Mouse (Mus musculus) central nervous system, embryonic 11.5 days (tissue): Measurements from ENCODE around the gene Gm5127. TPM values are rescaled to one million over a fixed set of nuclear protein-coding genes. Genes with fewer than 3 reads are reported as not detected.

Experiments
- polyA plus RNA-seq: library from polyadenylated mRNA; depleted of rRNA; stranded (reverse); fragments of >200 nt; gene quantifications from 2 replicates; pipeline ENCODE4 v1.2.3, GENCODE M21; 2012; rRNA removed

Gm5127 gene
- 0.79 and 2.1 TPM in 2 replicates for polyA plus RNA-seq

GRCm38 (mm10) chrX:106582886-106583285, at the start of gene Gm5127:
Gm5127 (plus strand) TSS chrX:106583186.

GRCm38 (mm10) chrX:106603386-106603785, 20.4 kb downstream of the Gm5127 start, which contains the start of gene Cysltr1:
Cysltr1 (minus strand) TSS chrX:106603679.

Other genes starting within 250 kb of the Gm5127 start
- gene Fndc3c1, start 97.8 kb upstream of the Gm5127 start, polyA plus RNA-seq, result 16.4 and 43.5 TPM in 2 replicates
- gene Cysltr1, start 20.5 kb downstream of the Gm5127 start, polyA plus RNA-seq, result 0.14 and 0.81 TPM in 2 replicates